Mouse (Mus musculus) large intestine, adult 2 months (tissue): Measurements from ENCODE around the gene Gm49380. TPM values are rescaled to one million over a fixed set of nuclear protein-coding genes. Genes with fewer than 3 reads are reported as not detected.

Source experiments
- DNase-seq: peaks from one replicate; pipeline ENCODE4 v3.0.0-alpha.2; 2012; ENCODE audit warnings: low read depth, low spot score
- WGBS: fragments of 180-500 bp; shearing (Covaris S2); methylation state at CpG from one replicate; pipeline ENCODE4 v1.1.7; 2018; 5-methylcytosine and 5-hydroxymethylcytosine counted together
- polyA plus RNA-seq: library from polyadenylated mRNA; depleted of rRNA; stranded (reverse); fragments of >200 nt; gene quantifications from 2 replicates; pipeline ENCODE4 v1.2.3, GENCODE M21; 2012

Gm49380 gene
- polyA plus RNA-seq, 1 experiment, result not detected

DNA sequence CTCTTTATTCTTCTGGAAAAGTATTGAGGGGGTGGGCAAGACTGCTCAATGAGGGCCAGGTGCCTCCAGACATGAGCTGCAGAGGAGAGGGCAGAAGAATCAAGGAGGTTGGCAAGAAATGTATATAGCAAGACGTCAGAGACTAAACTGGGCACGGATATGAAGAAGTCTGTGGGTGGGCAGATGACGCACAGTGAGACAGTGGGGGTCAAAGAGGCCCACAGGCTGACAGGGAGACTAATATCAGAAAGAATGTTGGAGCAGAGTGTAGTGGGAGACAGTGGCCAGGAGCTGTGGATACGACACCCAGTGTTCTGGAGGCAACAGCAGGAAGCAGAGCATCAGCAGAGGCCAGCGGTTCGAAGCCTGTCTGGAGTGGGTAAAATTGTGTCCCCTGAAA, 54.7 kb downstream of the Gm49380 start:
- no peak for DNase-seq
- WGBS, result 86% methylated on average over 6 of the region's 6 CpGs

DNA sequence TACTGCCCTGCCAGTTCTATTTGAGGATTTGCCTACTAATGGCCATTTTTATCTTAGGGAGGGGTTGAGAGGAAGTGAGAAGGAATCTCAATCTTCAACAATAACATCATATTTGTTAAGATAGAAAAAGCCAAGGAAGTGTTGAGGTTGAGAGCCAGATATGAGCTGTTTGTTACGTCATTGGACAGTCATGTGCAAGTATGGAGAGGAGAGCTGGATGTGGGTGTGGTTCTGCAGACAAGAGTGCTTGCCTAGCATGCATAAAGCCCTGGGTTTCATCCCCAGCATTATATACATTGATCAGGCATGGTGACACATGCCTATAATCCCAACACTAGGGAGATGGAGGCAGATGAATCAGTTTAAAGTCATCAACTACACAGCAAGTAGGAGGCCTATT, 59.4 kb downstream of the Gm49380 start:
- WGBS, result 41% methylated on average over 1 of the region's 1 CpGs
- DNase-seq, result no peak

DNA sequence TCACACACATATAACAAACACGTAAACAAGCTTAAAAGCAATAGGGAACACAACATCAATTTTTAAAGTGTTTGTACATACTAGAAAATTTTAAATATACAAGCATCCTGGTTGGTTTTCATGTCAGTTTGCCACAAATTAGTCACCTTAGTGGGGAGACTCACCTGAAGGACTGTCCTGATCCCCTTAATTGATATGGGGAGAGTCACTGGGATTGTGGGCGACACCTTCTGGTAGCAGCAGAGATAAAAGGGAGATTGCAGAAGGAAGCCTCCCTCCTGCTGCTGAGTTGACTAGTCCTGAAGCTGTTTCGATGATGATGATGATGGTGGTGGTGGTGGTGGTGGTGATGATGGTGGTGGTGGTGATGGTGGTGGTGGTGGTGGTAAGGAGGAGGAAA, 60.4 kb downstream of the Gm49380 start:
- DNase-seq, result no peak
- WGBS, result 57% methylated on average over 3 of the region's 3 CpGs

DNA sequence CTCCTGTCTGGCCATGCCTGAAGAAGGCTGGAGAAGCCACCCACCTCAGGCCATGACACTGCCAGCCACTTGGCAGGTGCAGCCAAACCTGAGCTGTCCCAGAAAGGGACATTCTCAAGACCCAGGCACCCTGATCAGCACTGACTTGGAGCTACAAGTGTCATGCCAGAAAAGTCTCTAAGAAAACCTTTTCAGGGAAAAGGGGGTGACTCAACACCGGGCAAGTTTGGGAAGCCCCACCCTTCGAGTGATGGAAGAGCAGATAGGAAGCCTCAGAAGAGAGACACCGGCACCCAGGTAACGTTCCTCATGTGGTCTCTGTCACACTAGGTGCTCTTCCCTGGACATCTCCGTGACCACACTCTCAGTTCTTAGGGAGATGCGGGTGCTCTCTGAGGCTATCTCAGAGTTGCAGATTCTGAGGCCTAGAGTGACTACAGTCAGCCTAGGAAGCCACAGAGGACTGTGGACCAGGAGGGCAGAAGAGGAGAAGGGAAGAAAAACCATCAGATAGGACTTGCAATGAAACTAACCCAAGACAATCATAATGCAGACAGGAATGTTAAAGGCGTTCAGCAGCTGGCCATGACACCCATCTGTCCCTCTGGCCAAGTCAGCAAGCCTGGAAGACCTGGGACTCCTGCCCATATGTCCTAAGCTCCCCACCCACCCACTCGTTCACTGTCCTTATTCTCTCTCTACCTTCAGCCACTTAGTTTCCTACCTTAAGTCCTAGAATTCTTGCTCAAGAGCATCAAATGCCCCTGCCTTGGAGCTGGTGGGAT, 63.7 kb downstream of the Gm49380 start:
- WGBS, result 77% methylated on average over 8 of the region's 8 CpGs
- DNase-seq, result no peak

DNA sequence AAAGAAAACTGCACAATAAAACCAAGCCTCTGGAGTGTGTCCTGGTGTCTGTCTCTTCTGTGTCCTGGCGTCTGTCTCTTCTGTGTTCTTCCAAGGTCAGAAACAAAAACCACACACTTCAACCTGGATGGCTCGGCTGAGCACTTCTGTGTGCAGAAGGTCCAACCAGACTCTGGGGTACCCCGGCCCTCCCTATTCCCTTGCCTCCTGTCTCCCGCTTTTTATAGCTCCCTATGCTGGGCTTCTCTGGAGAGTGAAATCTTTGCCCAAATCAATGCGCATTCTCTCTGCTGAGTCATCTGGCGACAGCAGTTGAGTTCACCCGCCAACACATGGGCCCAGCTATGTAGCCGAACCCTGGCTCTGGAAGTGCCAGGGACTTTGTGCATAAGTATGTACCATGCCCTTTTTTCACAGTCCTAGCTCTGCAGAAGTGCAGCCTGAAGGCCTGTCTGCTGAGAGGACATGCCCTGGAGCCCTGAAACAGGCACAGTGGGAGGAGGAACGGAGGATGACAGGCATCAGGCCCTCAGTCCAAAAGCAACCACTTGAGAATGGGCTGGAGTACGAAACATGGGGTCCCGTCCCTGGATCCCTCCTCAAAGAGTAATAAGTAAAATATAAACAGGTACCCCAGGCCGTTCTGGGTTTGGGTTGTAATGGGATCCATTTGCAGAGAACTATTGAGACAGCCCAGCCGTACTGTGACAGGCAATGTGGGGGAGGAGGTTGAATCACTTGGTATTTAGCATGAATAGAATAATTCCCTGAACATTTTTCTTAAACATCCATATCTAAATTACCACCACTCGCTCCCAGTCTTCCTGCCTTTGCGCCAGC, 64.5 kb downstream of the Gm49380 start:
- no peak for DNase-seq
- WGBS, result 61% methylated on average over 15 of the region's 15 CpGs

DNA sequence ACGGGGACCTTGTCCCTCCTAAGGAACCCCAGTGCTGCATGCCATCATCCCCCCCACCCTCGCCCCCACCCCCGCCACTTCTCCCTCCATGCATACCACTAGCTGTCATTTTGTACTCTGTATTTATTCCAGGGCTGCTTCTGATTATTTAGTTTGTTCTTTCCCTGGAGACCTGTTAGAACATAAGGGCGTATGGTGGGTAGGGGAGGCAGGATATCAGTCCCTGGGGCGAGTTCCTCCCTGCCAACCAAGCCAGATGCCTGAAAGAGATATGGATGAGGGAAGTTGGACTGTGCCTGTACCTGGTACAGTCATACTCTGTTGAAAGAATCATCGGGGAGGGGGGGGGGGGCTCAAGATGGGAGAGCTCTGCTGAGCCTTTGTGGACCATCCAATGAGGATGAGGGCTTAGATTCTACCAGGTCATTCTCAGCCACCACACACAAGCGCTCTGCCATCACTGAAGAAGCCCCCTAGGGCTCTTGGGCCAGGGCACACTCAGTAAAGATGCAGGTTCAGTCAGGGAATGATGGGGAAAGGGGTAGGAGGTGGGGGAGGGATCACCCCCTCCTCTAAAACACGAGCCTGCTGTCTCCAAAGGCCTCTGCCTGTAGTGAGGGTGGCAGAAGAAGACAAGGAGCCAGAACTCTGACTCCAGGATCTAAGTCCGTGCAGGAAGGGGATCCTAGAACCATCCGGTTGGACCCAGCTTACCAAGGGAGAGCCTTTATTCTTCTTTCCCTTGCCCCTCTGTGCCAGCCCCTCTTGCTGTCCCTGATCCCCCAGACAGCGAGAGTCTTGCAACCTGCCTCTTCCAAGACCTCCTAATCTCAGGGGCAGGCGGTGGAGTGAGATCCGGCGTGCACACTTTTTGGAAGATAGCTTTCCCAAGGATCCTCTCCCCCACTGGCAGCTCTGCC, 65.5 kb downstream of the Gm49380 start:
- DNase-seq, result no peak
- WGBS, result 67% methylated on average over 14 of the region's 14 CpGs

DNA sequence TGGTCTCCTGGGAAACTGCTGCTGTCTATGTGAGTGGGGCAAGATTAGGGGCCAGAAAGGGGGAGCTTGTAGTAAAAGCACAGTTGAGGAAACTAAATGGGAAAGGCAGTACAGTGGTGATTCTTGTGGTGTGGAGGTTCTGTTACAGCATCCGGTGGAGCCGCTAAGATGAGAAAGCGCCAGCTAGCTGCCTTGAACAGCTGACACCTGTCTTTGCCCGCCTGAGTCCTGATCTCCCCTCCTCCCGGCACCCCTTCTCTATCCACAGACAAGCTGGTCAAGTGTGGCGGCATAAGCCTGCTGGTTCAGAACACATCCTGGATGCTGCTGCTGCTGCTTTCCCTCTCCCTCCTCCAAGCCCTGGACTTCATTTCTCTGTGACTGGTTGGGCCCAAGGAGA, 66.2 kb downstream of the Gm49380 start:
- 56% methylated on average over 6 of the region's 6 CpGs for WGBS
- no peak for DNase-seq

DNA sequence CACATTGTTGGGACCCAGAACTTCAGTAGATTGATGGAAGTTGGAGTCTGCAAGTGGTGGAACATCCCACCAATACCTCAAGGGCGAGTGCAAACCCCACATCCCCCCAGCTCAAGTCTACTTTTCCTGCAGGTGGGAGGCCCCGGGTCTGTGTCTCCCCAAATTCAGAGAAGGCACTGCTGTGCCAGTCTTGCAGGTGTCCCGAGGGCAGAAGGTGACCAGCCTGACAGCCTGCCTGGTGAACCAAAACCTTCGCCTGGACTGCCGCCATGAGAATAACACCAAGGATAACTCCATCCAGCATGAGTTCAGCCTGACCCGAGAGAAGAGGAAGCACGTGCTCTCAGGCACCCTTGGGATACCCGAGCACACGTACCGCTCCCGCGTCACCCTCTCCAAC, 66.9 kb downstream of the Gm49380 start:
- DNase-seq, result no peak

DNA sequence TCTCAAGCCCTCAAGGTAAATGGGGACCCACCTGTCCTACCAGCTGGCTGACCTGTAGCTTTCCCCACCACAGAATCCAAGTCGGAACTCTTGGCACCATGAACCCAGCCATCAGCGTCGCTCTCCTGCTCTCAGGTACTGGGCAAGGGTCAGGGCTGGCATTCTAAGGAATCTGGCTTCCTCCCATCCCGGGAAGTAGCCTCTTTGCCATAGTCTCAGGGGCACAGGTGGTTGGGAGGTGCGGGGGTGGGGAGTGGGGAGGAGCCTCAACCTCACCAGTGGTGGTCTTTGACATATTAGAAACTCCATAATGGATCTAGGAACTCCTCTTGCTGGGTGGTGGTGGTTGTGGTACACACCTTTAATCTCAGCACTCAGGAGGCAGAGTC, 67.4 kb downstream of the Gm49380 start:
- no peak for DNase-seq
- 76% methylated on average over 5 of the region's 5 CpGs for WGBS

More for the DNA sequence above, 66.9 kb downstream of the Gm49380 start:
- 75% methylated on average over 12 of the region's 12 CpGs for WGBS

DNA sequence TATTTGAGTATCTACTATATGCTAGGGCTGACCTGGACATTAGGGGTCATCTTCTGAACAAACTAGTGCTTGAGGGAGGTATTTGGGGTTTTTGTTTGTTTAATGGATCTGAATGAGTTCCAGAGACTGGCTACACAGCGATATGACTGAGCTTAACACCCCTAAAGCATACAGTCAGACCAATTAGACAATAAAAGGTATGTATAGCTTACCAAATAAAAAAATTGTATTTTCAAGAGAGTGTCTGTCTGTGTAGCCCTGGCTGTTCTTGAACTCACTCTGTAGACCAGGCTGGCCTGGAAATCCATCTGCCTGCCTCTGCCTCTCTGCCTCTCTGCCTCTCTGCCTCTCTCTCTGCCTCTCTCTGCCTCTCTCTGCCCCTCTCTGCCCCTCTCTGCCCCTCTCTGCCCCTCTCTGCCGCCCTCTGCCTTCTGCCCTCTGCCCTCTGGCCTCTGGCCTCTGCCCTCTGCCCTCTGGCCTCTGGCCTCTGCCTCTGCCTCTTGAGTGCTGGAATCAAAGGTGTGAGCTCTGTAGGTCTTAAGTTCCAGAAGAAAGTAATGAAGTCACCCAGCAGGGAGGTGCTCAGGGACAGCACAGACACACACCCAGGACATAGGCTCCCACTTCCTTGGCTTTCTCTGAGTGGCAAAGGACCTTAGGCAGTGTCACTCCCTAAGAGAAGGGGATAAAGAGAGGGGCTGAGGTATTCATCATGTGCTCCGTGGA, 68.0 kb downstream of the Gm49380 start:
- DNase-seq, result no peak
- 59% methylated on average over 3 of the region's 3 CpGs for WGBS

DNA sequence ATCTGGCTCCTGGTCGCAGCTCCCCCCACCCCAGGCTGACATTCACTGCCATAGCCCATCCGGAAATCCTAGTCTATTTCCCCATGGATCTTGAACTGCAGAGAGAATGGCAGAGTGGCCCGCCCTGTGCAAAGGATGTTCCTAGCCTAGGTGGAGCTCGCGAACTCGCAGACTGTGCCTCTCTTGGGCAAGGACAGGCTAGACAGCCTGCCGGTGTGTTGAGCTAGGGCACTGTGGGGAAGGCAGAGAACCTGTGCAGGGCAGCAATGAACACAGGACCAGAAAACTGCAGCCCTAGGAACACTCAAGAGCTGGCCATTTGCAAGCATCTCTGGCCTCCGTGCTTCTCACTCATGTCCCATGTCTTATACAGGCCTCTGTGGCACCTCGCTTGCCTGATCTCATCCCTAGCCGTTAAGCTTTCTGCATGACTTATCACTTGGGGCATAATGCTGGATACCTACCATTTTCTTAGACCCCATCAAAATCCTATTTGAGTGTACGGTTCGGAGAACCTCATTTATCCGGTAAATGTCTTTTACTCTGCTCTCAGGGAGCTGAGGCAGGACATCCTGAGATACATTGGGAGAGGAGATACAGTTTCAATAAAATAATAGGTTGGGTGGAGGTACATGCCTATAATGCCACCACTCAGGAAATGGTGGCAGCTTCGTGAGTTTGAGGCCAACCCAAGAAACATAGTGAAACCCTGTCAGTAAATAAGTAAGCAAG, 68.7 kb downstream of the Gm49380 start:
- no peak for DNase-seq
- WGBS, result 47% methylated on average over 14 of the region's 14 CpGs

DNA sequence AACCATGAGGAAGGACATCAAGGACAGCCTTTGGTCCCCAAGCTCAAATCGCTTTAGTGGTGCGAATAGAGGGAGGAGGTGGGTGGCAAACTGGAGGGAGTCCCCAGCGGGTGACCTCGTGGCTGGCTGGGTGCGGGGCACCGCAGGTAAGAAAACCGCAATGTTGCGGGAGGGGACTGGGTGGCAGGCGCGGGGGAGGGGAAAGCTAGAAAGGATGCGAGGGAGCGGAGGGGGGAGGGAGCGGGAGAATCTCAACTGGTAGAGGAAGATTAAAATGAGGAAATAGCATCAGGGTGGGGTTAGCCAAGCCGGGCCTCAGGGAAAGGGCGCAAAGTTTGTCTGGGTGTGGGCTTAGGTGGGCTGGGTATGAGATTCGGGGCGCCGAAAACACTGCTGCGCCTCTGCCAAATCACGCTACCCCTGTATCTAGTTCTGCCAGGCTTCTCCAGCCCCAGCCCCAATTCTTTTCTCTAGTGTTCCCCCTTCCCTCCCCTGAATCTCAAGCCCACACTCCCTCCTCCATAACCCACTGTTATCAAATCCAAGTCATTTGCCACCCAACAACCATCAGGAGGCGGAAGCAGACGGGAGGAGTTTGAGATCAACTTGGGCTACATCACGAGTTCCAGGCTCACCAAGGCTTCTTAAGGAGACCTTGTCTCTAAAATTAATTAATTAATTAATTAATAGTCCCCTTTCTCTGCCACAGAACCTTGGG, 69.4 kb downstream of the Gm49380 start:
- no peak for DNase-seq

DNA sequence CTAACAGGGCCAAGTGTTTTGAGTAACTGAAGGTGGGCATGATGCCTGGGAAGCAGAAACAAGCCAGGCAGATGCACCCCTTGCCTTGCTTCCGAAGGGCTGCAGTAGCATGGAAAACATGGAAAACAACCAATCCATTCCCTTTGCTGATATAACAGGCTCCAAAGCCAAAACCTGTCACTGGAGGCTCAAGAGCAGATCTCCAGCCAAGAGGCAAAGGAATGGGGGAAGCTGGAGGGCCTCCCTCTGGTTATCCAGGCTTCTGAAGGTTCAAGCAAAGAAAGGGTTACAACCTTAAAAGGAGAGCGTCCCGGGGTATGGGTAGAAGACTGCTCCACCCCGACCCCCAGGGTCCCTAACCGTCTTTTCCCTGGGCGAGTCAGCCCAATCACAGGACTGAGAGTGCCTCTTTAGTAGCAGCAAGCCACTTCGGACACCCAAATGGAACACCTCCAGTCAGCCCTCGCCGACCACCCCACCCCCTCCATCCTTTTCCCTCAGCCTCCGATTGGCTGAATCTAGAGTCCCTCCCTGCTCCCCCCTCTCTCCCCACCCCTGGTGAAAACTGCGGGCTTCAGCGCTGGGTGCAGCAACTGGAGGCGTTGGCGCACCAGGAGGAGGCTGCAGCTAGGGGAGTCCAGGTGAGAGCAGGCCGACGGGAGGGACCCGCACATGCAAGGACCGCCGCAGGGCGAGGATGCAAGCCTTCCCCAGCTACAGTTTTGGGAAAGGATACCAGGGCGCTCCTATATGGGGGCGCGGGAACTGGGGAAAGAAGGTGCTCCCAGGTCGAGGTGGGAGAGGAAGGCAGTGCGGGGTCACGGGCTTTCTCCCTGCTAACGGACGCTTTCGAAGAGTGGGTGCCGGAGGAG, 70.2 kb downstream of the Gm49380 start, which contains the start of gene Thy1:
Thy1 (plus strand) TSS at position 549 of the 872 bp plus-strand sequence.
- DNase-seq, result no peak
- 4% methylated on average over 30 of the region's 30 CpGs for WGBS

More for the DNA sequence above, 69.4 kb downstream of the Gm49380 start:
- WGBS, result 7% methylated on average over 21 of the region's 23 CpGs

DNA sequence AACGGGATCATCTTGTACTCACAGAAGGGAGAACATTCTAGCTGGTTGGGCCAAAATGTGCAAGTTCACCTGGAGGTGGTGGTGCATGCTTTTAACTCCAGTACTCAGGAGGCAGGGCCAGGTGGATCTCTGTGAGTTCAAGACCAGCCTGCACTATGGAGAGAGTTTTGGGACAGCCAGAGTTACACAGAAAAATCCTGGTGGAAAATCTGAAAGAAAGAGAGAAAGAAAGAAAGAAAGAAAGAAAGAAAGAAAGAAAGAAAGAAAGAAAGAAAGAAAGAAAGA, 71.0 kb downstream of the Gm49380 start:
- 76% methylated on average over 1 of the region's 1 CpGs for WGBS
- DNase-seq, result no peak

DNA sequence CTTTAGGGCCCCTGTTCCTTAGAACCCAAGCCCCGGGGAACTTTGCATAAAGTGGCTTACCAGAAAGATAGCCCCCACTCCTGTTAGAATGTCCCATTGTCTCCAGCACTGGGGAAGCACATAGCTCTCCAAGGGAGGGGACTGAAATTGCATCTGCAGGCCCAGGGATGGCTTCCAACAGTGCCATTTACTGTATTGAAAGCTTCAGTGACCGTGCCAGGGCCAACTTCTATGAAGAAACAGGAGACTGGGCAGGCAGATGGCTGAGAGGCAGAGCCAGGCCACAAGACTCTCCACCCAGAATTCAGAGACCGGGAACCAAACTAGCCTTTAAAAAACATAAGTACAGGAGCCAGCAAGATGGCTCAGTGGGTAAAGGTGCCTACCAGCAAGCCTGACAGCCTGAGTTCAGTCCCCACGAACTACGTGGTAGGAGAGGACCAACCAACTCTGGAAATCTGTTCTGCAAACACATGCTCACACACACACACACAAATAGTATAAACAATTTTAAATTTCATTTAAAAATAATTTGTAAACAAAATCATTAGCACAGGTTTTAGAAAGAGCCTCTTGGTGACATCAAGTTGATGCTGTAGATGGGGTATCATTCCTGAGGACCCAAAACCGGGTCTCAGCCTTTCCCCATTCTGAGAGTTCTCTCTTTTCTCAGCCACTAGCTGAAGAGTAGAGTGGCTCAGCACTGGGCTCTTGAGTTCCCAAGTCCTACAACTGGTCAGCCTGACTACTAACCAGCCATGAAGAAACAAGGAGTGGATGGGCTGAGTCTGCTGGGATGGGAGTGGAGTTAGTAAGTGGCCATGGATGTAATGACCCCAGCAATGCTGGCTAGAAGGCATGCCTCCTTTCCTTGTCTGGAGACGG, 71.5 kb downstream of the Gm49380 start:
- WGBS, result 70% methylated on average over 7 of the region's 7 CpGs
- DNase-seq, result no peak

DNA sequence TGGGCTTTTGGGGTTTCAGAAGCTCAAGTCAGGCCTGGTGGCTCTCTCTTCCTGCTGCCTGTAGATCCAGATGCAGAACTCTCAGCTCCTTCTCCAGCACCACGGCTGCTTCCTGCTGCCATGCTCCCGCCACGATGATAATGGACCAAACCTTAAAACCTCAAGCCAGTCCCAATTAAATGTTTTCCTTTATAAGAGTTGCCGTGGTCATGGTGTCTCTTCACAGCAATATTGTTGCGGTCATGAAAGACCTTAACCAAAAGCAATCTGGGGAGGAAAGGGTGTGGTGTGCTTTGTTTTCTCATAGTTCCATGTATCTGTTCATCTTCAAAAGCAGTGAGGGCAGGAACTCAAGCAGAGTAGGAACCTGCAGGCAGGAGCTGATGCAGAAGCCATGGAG, 76.2 kb downstream of the Gm49380 start:
- 89% methylated on average over 5 of the region's 5 CpGs for WGBS
- DNase-seq, result no peak
